Mouse (Mus musculus): ENCODE measurements around the gene Rgs19. TPM values are rescaled to one million over a fixed set of nuclear protein-coding genes. Genes with fewer than 3 reads are reported as not detected.

Rgs19 gene
- polyA plus RNA-seq, 1 experiment from 2014 or later, result 44.2 TPM

- WGBS, result 71% methylated on average over 1 of the region's 1 CpGs
- Histone ChIP-seq H3K9ac (no peak overlapping the region), H3K9me3 (no peaks in the 10 kb centered on the region), H3K27ac (replicated peaks) (no peak overlapping the region), H3K4me3 (no peak overlapping the region), H3K4me2 (no peak overlapping the region), H3K4me1 (peaks cover 16% of the 10 kb centered on the region), H3K27me3 (replicated peaks) (no peaks in the 10 kb centered on the region), H3K36me3 (peaks cover 15% of the 10 kb centered on the region)
- ATAC-seq (ENCODE audit: extremely low read depth, insufficient number of reproducible peaks, low FRiP score, low TSS enrichment), result no peak
These were observed 11.8 kb downstream of the Rgs19 start for GRCm38 (mm10) chr2:181681978-181682377.

GRCm38 (mm10) chr2:181680716-181681117 lies 13.1 kb downstream of the Rgs19 start:
- 17% methylated on average over 7 of the region's 7 CpGs for WGBS
- ATAC-seq (ENCODE audit: extremely low read depth, insufficient number of reproducible peaks, low FRiP score, low TSS enrichment), result no peak

GRCm38 (mm10) chr2:181679951-181680715 lies 13.6 kb downstream of the Rgs19 start, which contains the start of gene Tcea2:
TSS of gene Tcea2 (plus strand) at chr2:181680310.
- Histone ChIP-seq H3K4me2 (peak within 1 kb of the TSS; percentile 94), H3K9me3 (no peaks in the 10 kb centered on the region), H3K27ac (replicated peaks) (peak within 1 kb of the TSS; percentile 67), H3K36me3 (no peaks in the 10 kb centered on the region), H3K27me3 (replicated peaks) (peaks cover under 1% of the 10 kb centered on the region; the same call in 1 of the 2 replicates), H3K4me1 (peaks cover 27% of the 10 kb centered on the region), H3K4me3 (peak within 1 kb of the TSS; percentile 80), H3K9ac (peak within 1 kb of the TSS; percentile 96)
- ATAC-seq (ENCODE audit: extremely low read depth, insufficient number of reproducible peaks, low FRiP score, low TSS enrichment), result peak; percentile 31; the same call in 1 of the 2 replicates
- WGBS, result under 1% methylated on average over 51 of the region's 69 CpGs

More at GRCm38 (mm10) chr2:181680716-181681117, 13.1 kb downstream of the Rgs19 start:
- Histone ChIP-seq H3K27ac (replicated peaks) (peak overlapping the region; percentile 63), H3K36me3 (peaks cover 2% of the 10 kb centered on the region), H3K4me1 (peaks cover 21% of the 10 kb centered on the region), H3K9ac (peak overlapping the region; percentile 96), H3K4me3 (peak overlapping the region; percentile 80), H3K27me3 (replicated peaks) (no peaks in the 10 kb centered on the region), H3K4me2 (peak overlapping the region; percentile 94), H3K9me3 (no peaks in the 10 kb centered on the region)

- ATAC-seq (ENCODE audit: extremely low read depth, insufficient number of reproducible peaks, low FRiP score, low TSS enrichment), result 0 out of 2 replicates have a peak, but pooled peaks have one; percentile 35
- Histone ChIP-seq H3K27ac (replicated peaks) (no peak overlapping the region), H3K27me3 (replicated peaks) (peaks cover 13% of the 10 kb centered on the region), H3K36me3 (no peaks in the 10 kb centered on the region), H3K4me3 (no peak overlapping the region), H3K4me1 (peaks cover 28% of the 10 kb centered on the region), H3K4me2 (no peak overlapping the region), H3K9me3 (no peaks in the 10 kb centered on the region), H3K9ac (no peak overlapping the region)
- WGBS, result 38% methylated on average over 1 of the region's 1 CpGs
These were observed 15.0 kb downstream of the Rgs19 start for GRCm38 (mm10) chr2:181678780-181679179.

GRCm38 (mm10) chr2:181677755-181678098 lies 16.1 kb downstream of the Rgs19 start:
- H3K9ac ChIP-seq, result no peak overlapping the region
- H3K27me3 ChIP-seq (replicated peaks), result peaks cover 23% of the 10 kb centered on the region
- no peaks in the 10 kb centered on the region for H3K9me3 ChIP-seq
- ATAC-seq (ENCODE audit: extremely low read depth, insufficient number of reproducible peaks, low FRiP score, low TSS enrichment), result no peak
- H3K4me3 ChIP-seq, result no peak overlapping the region
- no peak overlapping the region for H3K4me2 ChIP-seq
- 43% methylated on average over 3 of the region's 3 CpGs for WGBS
- H3K27ac ChIP-seq (replicated peaks), result peak overlapping the region; percentile 74
- H3K36me3 ChIP-seq, result no peaks in the 10 kb centered on the region
- H3K4me1 ChIP-seq, result peaks cover 28% of the 10 kb centered on the region

- H3K4me3 ChIP-seq, result no peak overlapping the region
- no peak overlapping the region for H3K9ac ChIP-seq
- no peaks in the 10 kb centered on the region for H3K36me3 ChIP-seq
- H3K27me3 ChIP-seq (replicated peaks), result peaks cover 28% of the 10 kb centered on the region
- no peak for ATAC-seq (ENCODE audit: extremely low read depth, insufficient number of reproducible peaks, low FRiP score, low TSS enrichment)
- H3K4me2 ChIP-seq, result no peak overlapping the region
- peaks cover 28% of the 10 kb centered on the region for H3K4me1 ChIP-seq
- peak overlapping the region; percentile 74 for H3K27ac ChIP-seq (replicated peaks)
- H3K9me3 ChIP-seq, result no peaks in the 10 kb centered on the region
- WGBS, result 50% methylated on average over 5 of the region's 5 CpGs
These were observed 16.6 kb downstream of the Rgs19 start for GRCm38 (mm10) chr2:181677096-181677754.

- peak overlapping the region; percentile 74 for H3K27ac ChIP-seq (replicated peaks)
- 39% methylated on average over 2 of the region's 2 CpGs for WGBS
- no peak for ATAC-seq (ENCODE audit: extremely low read depth, insufficient number of reproducible peaks, low FRiP score, low TSS enrichment)
- H3K4me1 ChIP-seq, result peaks cover 32% of the 10 kb centered on the region
- no peak overlapping the region for H3K9ac ChIP-seq
- H3K9me3 ChIP-seq, result no peaks in the 10 kb centered on the region
- H3K4me2 ChIP-seq, result 0 out of 2 replicates have a peak overlapping the region, but pooled peaks have one; percentile 63
- no peaks in the 10 kb centered on the region for H3K36me3 ChIP-seq
- H3K4me3 ChIP-seq, result no peak overlapping the region
- peaks cover 36% of the 10 kb centered on the region for H3K27me3 ChIP-seq (replicated peaks)
These were observed 17.4 kb downstream of the Rgs19 start for GRCm38 (mm10) chr2:181676424-181676823.

GRCm38 (mm10) chr2:181675454-181675853 lies 18.3 kb downstream of the Rgs19 start:
- H3K4me2 ChIP-seq, result peak overlapping the region; percentile 63
- H3K27ac ChIP-seq (replicated peaks), result peak overlapping the region; percentile 74
- H3K9me3 ChIP-seq, result no peaks in the 10 kb centered on the region
- peaks cover 46% of the 10 kb centered on the region for H3K27me3 ChIP-seq (replicated peaks)
- H3K36me3 ChIP-seq, result no peaks in the 10 kb centered on the region
- peaks cover 32% of the 10 kb centered on the region for H3K4me1 ChIP-seq
- H3K9ac ChIP-seq, result peak overlapping the region; percentile 63
- 2% methylated on average over 14 of the region's 14 CpGs for WGBS
- H3K4me3 ChIP-seq, result peak overlapping the region; percentile 28
- peak; percentile 12; the same call in 1 of the 2 replicates for ATAC-seq (ENCODE audit: extremely low read depth, insufficient number of reproducible peaks, low FRiP score, low TSS enrichment)

- WGBS, result 76% methylated on average over 4 of the region's 4 CpGs
- peaks cover 51% of the 10 kb centered on the region for H3K27me3 ChIP-seq (replicated peaks)
- H3K9me3 ChIP-seq, result no peaks in the 10 kb centered on the region
- ATAC-seq (ENCODE audit: extremely low read depth, insufficient number of reproducible peaks, low FRiP score, low TSS enrichment), result no peak
- peaks cover 37% of the 10 kb centered on the region for H3K4me1 ChIP-seq
- H3K4me3 ChIP-seq, result no peak overlapping the region
- peak overlapping the region; percentile 63; the same call in 1 of the 2 replicates for H3K4me2 ChIP-seq
- H3K36me3 ChIP-seq, result no peaks in the 10 kb centered on the region
- H3K9ac ChIP-seq, result no peak overlapping the region
- H3K27ac ChIP-seq (replicated peaks), result peak overlapping the region; percentile 74; the same call in 1 of the 2 replicates
These were observed 18.8 kb downstream of the Rgs19 start for GRCm38 (mm10) chr2:181674934-181675333.

GRCm38 (mm10) chr2:181673501-181673900 lies 20.3 kb downstream of the Rgs19 start:
- no peak for ATAC-seq (ENCODE audit: extremely low read depth, insufficient number of reproducible peaks, low FRiP score, low TSS enrichment)
- no peak overlapping the region for H3K9ac ChIP-seq
- peaks cover 65% of the 10 kb centered on the region for H3K27me3 ChIP-seq (replicated peaks)
- no peak overlapping the region for H3K27ac ChIP-seq (replicated peaks)
- WGBS, result 35% methylated on average over 1 of the region's 1 CpGs
- H3K4me1 ChIP-seq, result peaks cover 31% of the 10 kb centered on the region
- H3K36me3 ChIP-seq, result no peaks in the 10 kb centered on the region
- no peak overlapping the region for H3K4me3 ChIP-seq
- no peak overlapping the region for H3K4me2 ChIP-seq
- H3K9me3 ChIP-seq, result no peaks in the 10 kb centered on the region

- no peak for ATAC-seq (ENCODE audit: extremely low read depth, insufficient number of reproducible peaks, low FRiP score, low TSS enrichment)
- H3K4me1 ChIP-seq, result peaks cover 31% of the 10 kb centered on the region
- no peaks in the 10 kb centered on the region for H3K36me3 ChIP-seq
- H3K4me2 ChIP-seq, result peak overlapping the region; percentile 79
- H3K27ac ChIP-seq (replicated peaks), result no peak overlapping the region
- no peaks in the 10 kb centered on the region for H3K9me3 ChIP-seq
- WGBS, result 24% methylated on average over 7 of the region's 7 CpGs
- H3K9ac ChIP-seq, result peak overlapping the region; percentile 80; the same call in 1 of the 2 replicates
- peak overlapping the region; percentile 60; the same call in 1 of the 2 replicates for H3K4me3 ChIP-seq
- H3K27me3 ChIP-seq (replicated peaks), result peaks cover 80% of the 10 kb centered on the region
These were observed 21.8 kb downstream of the Rgs19 start for GRCm38 (mm10) chr2:181671984-181672383.
